Mouse (Mus musculus): ENCODE data around the gene Macrod2.

DNA sequence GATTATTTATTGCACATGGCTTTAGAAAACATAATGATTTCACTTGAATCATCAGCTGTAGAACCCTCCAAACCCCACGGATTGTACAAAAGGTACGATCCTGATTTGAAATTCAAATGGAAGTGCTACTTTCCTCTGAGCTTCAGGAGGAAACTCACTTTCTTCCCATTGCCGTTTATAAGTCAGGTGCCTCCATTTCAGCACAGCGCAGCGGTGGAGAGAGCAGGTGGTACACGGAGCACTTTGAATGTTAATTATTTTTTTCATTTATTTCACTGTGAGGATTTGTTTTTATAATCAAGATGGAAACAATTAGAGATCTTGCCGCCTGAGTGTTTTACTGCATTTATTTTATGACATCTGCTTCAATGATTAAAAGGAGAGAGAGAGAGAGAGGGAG is 1934.7 kb downstream of the Macrod2 start:
- TF ChIP-seq CTCF (IDR thresholded peaks at IDR 0.05; ENCODE audit: low read depth), result no peak
- no peak for TF ChIP-seq EP300 (optimal IDR thresholded peaks at IDR 0.05)

Measured in stomach, postnatal 0 days (tissue).